Mouse (Mus musculus): ENCODE results near the gene Nup107.
A peak's percentile ranks its signal among the peaks of the same experiment; 100 is the strongest.
"Not testable (repeated sequence)": the region's sequence is repeated elsewhere in the genome, so short reads cannot be mapped to it uniquely, and the experiment has no call there.

Gene Nup107

GRCm38 (mm10) chr10:117751282-117751610 is 41.3 kb downstream of the Nup107 start:
- DNase-seq (ENCODE audit: low spot score): no peak

DNA sequence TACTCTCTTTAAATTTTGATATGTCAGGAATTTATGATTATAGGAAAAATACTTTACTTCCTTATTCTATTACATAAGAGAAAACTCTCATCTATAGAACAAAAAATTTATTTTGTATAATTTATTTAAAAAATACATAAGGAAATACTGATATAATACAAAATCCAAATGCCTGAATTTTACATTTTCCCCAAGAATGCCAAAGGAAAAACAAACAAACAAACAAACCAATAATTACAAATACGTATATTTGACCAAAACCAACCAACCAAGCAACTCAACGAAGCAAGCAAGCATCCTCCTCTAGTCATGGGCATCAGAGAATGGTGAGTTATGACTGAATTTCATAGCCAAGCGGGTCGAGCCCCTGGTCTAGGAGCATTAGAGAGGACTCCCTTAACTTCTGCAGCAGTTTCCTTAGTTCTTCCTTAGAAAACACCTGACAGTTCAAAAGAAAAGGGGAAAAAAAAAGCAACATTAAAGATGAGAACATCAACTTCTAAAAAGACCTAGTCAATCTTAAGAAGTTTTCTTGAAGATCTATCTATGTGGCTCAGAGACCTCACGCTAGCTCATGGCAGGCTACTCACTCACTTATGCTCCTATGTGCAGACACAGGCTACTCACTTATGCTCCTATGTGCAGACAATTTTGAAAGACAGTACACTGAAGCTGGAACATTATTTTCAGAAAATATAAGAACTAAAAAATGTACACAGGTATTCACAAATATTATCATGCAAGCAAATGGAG is 41.8 kb downstream of the Nup107 start:
- DNase-seq (ENCODE audit: low spot score): no peak

- no peak for DNase-seq (ENCODE audit: low spot score)
These were observed 42.6 kb downstream of the Nup107 start for GRCm38 (mm10) chr10:117749787-117750343.

GRCm38 (mm10) chr10:117749050-117749686 is 43.3 kb downstream of the Nup107 start:
- no peak for DNase-seq (ENCODE audit: low spot score)

DNA sequence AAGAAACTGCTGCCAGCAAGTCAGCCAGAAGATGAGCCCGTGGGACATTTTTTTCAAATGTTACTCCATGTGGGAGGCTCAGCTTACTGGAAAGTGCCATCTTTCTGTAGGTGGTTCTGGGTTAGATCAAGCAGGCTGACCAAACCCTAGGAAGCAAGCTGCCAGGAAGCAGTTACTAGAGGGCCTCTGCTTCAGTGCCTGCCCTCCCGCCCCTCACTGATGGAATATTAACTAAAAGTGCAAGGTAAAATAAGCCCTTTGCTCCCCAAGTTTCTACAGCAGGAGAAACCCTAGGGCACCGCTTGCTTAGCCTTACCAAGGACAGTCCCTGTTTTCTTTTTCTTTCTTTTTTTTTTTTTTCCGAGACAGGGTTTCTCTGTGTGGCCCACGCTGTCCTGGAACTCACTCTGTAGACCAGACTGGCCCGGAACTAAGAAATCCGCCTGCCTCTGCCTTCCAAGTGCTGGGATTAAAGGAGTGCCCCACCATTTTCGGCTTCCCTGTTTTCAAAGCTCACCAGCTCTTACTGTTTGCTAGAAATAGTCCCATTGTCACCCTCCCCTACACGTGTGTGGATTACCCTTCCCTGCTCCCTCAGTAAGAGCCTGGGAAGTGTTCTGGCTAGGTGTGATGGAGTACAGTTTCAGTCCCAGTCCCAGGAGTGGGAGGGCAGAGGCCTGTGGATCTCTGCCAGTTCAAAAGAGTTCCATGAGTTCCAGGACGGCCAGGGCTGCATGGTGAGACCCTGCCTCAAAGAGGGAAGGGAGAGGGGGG is 44.0 kb downstream of the Nup107 start:
- no peak for DNase-seq (ENCODE audit: low spot score)

- DNase-seq (ENCODE audit: low spot score): no peak
These were observed 44.8 kb downstream of the Nup107 start for GRCm38 (mm10) chr10:117747711-117748110.

- peak; percentile 92 for DNase-seq (ENCODE audit: low spot score)
These were observed 46.1 kb downstream of the Nup107 start, which contains the start of gene Slc35e3 for GRCm38 (mm10) chr10:117746297-117746883. TSS of gene Slc35e3 (minus strand) at chr10:117746365.

DNA sequence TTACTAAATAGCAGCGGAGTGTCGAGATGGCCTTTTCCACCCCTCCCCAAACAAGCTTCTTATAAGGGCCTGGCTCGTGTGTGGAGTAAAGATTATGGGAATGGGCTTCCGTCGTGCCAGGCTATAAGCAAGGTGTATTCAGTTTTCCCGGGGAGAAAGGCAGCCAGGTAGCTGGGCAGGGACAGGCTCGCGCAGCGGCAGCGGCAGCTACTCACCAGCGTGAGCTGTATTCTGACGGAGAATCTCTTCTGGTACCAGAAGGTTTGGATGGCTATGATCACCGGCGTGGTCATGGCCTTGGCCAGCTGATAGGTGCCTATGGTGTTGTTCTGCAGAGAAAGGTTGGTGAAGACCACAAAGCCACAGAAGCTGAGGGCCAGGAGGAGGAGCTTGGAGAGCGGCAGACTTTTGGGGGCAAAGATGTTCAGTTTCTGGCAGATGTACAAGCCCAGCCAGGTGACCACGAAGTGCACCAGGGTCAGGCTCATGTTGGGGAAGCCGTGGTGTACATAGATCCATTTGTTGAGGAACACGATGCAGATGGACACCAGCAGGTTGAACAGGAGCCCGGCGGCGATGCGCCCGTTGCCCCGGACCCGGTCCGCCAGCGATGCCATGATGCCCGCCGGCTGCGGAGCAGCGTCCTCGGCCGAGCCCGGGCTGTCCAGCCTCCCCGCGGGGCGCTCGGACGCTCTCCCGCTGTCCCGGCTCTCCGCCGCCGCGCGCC is 46.8 kb downstream of the Nup107 start:
- not testable (repeated sequence) for DNase-seq (ENCODE audit: low spot score)

DNA sequence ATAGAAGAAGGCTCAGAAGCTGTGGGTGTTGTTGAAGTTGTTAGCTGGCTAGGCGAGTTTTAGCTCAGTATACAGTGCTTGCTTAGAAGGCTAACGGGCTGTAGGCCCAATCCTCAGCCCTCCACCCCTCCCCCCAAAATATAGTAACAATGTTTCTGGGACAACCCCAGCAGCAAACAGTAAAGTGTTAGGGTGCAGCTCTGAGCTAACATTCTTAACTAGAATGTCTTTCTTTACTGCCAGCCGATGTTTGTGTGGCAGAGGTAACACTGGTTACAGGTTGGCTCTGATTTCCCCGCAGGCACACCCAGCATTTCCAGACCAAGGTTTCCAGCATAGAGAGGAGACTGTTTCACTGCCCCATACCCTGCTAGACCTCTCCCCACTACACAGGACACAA is 48.6 kb downstream of the Nup107 start:
- no peak for DNase-seq (ENCODE audit: low spot score)

- DNase-seq (ENCODE audit: low spot score): no peak
These were observed 49.3 kb downstream of the Nup107 start for GRCm38 (mm10) chr10:117743182-117743581.

DNA sequence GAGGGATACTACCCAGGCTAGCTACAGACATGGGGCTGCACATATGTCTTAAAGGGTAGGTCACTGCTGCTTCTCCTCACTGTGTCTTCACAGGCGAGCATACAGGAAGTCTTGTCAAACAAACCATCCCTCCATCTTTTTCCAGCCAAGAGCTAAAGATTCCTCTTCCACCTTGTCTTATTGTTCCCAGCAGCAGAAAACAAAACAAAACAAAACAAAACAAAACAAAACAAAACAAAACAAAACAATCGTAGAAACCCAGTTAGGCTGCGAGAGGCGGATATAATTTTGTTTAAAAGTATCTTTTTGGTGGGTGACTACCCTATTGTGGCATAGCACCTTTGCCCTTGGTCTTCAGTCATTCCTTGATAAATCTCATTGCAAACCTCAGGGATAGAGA is 49.9 kb downstream of the Nup107 start:
- no peak for DNase-seq (ENCODE audit: low spot score)

DNA sequence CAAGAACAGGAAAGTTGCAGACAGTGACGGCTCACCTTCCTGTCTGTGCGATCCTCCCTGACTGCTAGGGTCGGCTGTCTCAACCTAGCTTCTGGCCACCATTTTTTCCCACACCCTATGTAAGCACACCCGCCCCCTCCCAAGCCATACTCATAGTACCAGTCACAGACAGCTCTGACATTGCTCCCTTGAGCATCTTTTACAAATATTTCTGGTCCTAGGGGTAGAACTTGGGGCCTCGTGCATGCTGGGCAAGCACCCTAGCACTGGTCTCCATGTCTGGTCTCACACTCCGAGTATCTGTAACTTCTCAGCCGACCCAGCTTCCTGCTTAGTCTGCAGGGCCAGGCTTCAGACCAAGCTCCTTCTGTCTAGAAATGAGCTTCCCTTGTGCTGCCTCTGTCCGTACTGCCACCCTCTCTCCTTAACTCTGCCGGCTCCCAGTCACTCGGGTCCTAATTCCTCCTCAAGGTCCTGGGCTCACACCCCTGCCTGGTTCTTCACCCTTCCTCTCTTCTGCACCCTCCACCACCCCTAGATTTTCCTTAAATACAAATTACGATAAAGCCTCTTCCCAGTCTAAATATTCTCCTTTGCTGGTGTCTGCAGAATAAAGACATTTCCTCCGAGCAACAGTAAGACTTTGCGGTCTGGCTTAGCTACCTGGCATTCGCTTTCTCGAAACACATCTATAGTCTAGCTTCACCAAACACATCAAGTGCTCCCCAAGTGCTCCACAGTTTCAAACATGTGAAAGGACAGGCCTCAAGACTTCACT is 50.6 kb downstream of the Nup107 start:
- DNase-seq (ENCODE audit: low spot score): no peak

DNA sequence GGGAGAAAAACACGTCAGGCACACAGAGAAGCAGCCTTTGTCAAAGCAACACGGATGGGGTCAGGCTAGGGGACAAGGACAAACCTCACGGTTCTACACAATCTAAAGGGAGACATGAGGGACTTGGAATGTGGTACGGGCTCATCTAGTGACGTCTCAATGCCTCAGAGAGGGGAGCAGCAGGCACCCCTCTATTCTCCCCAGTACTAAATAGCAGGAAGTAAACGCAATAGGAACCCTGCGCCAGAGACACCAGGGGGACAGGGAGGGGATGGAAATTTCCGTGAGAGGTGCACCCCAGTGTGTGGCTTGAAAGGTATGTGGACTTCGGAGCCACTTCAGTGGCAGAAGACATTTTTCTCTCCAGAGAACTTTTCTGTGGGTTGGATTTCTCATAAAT is 51.6 kb downstream of the Nup107 start:
- DNase-seq (ENCODE audit: low spot score): no peak

DNA sequence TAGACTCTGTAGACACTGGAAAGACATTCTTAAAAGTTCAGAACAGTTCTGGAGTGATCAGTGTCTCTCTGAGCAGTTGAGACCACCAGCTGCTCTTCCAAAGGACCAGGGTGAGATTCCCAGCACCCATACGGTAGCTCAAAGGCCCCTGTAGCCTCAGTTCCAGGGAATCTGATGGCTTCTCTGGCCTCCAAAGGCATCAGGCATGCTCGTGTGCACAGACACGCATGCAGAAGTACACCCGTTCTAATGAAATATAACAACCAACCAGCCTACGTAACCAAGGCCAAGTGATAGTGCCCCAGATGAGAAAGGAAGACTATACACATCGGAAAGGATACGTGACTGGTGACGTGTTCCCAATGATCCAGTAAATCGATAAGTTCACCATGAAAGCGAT is 52.3 kb downstream of the Nup107 start:
- no peak for DNase-seq (ENCODE audit: low spot score)

GRCm38 (mm10) chr10:117739648-117739948 is 52.9 kb downstream of the Nup107 start:
- DNase-seq (ENCODE audit: low spot score): no peak

DNA sequence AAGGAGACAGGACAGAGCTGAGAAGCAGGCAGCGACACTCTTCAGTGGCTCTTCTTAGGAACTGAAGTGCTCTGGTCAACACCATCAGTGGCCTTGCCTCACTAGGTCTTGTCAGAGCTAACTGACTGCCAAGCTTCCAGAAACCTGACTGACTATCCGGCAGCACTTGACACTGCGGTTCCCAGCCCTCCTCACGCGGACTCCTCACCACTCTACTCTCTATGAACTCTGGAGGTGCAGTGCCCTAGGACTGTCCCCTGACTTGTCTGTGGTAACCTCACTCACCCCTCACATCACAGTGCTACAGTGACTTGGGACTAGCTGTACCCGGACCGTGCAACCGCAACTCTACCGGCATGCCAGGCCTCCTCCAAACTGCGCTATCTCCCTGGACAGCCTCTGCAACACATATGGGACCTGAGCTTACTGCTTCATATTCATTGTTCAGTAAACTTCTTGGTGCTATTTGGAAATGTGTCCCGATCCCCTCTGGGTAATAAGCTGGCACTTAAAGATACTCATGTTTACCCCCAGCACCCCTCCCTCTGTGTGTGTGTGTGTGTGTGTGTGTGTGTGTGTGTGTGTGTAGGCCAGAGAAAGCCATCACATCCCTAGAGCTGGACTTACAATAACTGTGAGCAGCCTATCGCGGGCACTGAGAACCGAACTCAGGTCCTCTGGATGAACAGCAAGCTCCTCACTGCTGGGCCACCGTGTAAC is 53.4 kb downstream of the Nup107 start:
- no peak for DNase-seq (ENCODE audit: low spot score)

DNA sequence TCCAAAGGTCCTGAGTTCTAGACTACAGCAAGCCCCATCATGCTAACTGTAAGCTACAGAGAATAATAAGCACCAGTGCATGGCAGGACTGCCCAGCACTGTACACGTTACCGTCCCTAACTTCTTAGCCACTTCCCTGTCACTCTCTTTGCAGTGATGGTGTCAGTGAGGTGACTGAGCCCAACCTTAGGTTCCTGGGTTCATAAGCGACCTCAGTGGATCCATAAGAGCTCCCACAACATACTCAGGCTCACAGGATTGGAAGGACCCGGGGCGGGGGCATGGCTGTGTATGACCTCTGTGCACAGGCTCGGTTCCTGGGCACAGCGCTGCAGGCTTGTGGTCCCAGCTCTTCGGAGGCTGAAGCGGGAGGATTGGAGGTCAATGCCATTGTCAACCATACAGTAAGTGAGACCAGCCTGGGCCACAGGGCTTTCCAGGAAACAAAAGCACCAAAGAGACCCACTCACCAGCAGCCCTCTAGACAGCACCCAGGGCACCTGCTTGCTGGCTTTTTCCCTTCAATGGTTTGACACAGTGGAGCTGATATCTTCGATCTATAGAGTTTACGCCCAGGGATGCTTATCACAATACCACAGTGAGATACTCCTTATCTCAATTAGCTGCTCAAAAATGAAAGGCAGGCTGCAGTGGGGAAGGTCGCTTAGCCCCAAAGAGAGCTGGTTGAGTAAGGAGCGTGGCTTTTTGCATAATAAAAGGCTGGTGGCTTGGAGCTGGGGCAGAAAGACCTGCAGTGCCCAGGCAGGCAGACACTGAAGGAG is 54.2 kb downstream of the Nup107 start:
- DNase-seq (ENCODE audit: low spot score): no peak

DNA sequence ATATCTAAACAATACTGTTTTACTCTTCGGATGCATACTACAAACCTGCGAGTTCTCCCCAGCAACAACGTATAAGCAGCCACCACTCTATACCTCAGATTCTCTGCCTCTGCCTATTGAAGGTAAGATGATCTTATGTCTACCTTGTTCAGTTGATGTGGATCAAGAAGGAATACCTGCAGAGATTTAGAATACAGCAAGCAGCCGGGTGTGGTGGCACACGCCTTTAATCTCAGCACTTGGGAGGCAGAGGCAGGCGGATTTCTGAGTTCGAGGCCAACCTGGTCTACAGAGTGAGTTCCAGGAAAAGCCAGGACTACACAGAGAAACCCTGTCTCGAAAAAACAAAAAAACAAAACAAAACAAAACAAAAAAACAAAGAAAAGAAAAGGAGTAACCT is 55.0 kb downstream of the Nup107 start:
- DNase-seq (ENCODE audit: low spot score): not testable (repeated sequence)

DNA sequence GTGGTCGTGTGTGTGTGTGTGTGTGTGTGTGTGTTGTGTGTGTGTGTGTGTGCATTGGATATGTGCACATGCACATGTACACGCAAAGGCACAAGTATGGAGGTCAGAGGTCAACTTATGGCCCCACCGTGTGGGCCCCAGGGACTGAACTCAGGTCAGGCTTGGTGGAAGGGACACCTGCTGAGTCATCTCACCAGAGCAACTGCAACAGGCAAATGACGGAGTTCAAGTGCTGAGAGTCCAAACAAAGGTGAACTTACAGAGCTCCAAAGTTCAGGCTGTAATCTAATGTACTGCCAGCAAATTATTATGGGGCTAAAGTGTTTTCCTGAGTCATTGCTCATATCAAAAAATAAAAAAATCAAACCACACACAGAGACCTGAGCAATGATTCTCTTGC is 55.4 kb downstream of the Nup107 start:
- DNase-seq (ENCODE audit: low spot score): no peak

DNA sequence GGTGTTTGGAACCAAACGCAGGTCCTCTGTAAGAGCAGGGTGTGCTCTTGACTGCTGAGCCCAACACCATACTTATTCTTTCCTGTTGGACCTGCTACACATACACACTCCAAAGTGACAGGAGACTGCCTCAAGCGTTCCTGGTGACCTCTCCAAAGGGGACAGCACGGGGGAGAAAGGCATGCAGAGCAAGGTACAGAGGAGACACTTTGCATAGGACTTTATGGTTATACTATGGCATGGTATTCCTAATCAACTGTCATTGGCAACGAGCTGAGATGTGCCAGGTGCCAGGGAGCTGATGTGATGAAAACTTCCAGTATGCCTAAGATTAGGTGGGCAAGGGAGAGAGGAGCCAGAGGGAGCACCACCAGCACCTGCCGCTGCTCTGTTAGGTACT is 55.9 kb downstream of the Nup107 start:
- DNase-seq (ENCODE audit: low spot score): no peak

All from ovary, postnatal 10 days (tissue).